Mouse (Mus musculus) hindlimb bud, embryonic 11.5 days (tissue): ENCODE measurements around the gene Gjb4.
A peak's percentile ranks its signal among the peaks of the same experiment; 100 is the strongest.

Experiments used
- DNase-seq: peaks from one replicate; pipeline ENCODE4 v3.0.0-alpha.2; 2012; ENCODE audit warnings: low read depth, low spot score; ENCODE audit errors: extremely low spot score

Gjb4 gene

DNA sequence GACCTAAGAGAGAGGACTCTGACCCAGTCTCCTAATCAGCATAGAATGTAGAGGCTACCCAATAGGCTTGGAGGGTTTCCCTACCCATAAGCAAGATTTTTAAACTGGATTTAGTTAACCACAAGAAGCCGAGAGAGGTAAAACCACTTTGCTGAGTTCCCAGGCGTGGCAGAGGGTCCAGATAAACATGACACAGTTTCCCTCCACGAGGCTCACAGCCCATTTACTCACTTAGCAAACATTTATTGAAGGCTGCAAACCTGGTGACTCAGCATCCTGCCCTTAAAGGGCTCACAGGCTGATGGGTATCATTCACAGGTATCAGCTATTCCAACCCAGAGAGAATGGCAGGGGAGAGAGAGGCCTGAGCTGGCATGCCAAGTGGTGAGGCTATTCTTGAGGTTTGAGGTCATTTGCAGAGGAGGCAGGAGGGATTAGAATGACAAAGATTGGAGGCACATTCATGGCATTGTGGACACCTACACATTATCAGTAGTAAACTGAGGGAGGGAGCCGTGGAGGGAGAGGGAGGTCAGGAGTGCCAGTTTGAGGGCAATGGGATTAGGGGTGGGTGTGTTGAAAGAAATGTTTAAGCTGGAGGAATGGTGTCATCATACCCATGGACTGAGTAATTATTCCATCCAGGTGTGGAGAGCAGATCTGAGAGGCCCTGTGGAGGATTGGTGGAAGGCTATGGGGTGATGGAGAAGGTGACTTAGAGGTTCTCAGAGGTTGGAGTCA, 4.2 kb downstream of the Gjb4 start:
- no peak for DNase-seq

DNA sequence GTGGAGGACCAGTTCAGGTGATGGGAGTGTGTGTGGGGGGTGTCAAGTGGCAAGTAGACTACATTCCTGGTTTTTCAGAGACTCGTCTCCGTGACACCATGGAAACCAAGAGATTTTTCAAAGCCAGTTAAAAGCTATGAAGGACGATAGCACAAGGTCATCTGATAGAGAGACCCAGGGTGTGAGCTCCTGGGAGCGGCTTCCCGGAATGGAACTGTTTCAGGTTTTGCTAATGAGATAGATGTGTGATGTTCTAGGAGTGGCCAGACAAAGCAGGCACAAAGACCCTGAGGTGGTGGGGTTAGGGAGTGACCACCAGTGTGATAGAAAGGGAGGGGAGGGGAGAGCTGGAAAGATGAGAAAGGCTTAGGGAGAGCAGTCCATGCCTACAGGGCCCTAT, 8.9 kb downstream of the Gjb4 start:
- no peak for DNase-seq

DNA sequence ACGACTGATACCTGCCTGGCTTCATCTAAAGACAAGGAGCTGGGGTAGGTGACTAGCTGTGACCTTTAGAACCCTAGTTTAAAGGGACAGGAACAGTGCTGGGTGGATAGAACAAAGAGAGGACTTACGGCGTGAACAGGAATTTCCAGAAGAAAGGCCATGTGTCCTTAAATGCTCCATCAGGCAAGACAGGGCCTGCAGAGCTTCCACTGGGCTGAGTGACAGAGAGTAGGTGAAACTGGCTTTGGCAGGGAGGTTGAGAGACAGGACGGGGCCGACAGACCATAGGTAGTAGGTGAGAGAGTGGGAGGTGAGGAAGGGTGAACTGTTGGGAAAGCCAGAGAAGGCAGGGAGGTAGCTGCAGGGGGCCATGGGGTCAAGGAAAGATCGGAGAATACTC, 12.5 kb downstream of the Gjb4 start:
- DNase-seq: no peak

DNA sequence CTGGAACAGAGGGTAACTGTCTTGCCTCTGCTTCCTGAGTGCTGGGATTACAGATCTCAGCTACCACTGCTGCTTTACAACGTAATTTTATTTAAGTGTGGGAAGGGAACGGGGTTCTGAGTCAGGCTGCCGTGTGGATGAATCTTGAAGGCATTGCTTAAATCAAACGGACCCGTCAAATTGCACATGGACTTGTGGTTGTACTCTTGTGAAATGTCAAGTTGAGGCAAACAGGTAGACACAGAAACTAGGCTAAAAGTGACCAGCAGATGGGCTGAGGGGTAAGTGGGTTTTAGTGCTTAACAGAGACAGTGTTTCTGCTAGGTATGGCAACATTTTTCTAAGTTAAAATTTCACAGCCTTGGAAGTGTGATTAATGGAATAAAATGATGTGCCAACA, 16.2 kb downstream of the Gjb4 start:
- no peak for DNase-seq

DNA sequence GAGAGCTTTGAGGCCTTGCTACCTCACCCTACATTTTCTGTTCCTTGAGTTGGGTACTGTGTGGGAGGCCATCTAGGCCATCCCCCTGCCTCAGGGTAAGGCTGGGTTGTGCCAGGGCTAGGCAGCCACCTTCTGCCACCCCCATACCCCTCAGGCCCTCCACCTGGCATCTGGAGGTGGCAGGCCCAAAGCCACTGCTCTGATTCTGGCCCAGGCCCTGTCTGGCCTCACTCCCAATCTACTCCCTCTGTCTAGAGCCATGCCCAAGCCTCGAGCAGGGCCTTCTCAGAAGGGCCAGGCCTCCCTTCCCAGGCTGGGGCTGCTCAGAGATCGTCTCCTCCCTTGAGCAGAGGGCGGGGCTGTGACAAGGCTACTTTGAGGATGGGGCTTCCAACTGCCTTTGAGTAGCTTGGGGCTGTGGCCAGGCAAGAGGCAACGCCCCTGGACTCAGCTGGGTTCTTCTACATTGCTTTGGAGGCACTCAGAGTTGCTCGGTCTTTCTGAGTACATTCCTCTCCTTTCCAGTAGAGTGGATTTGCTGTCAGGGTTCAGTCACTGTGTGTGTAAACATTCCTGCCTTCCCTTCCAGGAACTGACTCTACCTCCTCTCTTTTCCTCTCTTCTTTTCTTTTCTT, 18.9 kb downstream of the Gjb4 start:
- no peak for DNase-seq

DNA sequence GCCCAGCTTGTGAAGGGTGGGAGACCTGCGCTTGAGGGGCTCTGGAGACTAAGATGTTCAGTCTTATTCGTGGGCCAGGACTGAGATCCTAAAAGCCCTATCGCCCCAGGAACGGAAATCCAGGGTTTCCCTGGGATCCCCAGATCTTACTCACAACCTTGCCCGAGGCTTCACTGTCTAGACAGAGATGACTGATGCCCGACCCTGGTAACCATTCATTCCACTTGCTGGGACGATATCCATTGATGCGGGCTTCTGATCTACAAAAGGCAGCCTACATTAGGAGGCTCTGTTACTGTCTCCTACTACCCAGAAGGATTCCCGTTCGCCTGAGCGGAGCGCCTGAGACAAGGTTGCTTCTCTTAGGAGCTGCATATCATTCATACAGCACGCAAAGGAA, 22.7 kb downstream of the Gjb4 start:
- DNase-seq: no peak

DNA sequence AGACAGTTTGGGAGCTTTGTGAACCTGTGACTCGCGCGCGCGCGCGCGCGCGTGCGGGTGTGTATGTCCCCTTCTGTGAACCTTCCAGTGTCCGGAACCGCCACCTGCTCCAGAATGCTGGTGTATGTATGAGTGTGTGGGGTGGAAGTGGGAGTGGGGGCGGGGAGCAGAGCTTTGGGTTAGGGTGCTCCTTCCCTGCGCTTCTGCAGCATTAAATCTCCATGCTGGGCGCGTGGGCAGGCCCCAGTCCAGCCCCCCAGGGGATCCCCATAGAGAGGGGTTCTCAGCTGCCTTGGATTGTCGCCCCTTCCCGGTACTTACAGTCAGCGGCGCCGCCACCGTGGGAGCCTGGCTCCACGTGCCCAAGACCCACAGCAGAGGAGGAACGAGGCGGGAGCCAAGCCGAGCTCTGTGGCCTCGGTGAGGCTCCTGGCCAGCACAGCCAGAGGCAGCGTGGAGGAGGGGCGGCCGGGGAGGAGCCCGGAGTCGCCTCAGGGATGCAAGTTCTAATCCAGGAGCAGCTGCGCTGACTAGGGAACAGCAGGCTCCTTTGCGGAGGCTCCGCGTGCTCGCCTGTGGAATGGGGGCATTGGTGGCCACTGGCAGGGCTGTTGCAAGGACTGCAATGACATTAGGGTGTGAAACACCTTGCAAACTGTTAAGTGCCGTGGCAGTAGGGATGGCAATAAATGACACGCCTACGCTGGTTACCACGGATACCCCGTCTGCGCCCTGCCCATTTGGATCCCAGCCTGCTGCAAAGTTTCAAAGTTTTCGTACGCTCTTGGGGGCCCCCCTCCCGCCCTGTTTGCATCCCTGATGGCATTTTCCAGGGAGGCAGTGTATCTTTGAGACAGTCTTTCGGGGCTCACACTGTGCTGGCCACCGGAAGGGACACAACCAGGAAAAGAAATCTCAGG, 23.4 kb downstream of the Gjb4 start, which contains the start of gene Gjb3:
Gjb3 (minus strand) TSS at position 664 of the 920 bp plus-strand sequence.
- DNase-seq: no peak

DNA sequence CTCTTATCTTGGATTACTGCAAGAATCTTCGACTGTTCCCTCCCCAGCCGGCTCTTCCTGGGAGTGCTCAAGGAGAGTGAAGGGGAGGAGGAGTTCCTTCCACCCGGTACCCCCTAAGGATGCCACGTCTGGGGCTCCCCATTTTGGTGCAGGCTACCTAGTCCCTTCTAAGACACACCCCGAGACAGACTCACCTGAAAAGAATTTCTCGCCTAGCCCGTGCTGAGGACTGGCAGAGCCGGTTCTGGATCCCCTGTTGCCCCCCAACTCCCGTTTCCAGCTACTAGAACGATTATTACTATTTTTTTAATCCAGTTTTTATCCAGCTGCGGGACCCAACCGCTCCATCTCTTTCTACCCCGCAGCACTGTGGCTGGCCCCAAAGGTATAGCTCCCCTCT, 24.1 kb downstream of the Gjb4 start:
- DNase-seq: no peak

DNA sequence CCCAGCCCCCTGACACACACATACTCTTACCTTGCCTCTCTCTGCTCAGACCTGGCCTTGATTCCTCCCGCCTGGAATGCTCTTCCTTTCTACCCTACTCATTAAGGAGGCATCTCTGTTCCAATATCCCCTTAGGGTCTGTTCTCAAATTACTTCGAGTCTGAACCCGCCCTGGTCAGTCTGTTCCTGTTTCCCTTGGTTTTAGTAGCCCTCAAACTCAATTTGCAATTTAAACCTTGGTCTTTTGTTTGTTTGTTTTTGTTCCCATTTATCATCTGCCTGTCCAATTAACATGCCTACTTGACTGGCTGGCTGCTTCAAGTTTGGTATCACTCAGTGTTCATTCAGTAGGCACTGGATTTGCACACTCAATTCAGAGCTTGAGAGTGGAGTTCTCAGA, 24.8 kb downstream of the Gjb4 start:
- peak; percentile 14 for DNase-seq

DNA sequence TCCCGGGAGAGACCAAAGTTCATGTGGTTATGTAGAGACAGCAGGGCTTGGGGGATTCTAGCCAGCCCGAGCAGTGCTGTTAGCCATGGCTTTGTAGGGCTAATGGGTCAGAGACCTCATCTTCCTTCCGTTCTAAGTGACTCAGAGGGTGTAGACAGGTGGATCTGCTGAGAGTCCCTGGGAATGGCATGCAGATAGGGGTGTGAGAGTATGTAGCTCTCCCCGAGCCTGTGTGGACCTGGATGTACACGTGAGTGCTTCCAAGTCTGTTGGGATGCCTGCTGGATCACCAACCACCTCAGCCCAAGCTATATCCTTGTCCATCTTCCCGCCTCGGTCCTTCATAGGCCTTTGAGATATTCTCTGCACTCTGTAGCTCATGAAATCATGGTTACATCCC, 25.5 kb downstream of the Gjb4 start:
- no peak for DNase-seq

DNA sequence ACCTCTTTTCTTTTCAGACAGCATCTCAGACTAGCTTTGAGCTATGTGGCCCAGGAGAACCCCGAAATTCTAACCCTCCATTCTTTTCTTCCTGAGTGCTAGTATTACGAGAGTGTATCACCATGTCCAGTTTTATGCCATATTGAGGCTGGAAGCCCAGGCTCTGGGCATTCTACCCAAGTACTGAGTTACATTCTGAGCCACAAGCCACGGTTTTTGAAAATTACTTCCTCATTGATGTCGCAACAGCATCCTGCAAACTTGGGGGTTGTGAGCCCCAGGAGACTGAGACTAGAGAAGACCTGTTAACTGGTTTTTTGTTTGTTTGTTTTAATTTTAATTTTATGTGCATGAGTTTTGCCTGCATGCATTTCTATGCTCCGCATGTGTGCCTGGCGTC, 26.1 kb downstream of the Gjb4 start:
- no peak for DNase-seq

DNA sequence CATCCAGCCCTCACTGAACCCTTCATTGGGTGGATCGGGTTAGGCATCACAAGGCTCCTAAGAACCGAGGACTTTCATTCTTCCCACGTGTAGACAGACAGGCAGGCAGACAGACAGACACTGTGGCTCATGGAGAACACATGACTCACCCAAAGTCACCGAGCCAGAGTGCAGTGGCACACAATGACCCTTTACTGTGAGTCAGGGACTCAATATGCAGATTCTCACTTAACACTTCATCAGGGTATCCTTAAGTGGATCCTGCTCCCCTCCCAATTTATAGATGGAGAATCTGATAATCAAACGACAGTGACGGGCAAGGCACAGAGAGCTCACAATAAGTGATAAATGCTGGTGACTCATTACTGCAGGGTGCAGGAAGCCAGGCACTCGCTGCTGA, 26.6 kb downstream of the Gjb4 start:
- DNase-seq: no peak

DNA sequence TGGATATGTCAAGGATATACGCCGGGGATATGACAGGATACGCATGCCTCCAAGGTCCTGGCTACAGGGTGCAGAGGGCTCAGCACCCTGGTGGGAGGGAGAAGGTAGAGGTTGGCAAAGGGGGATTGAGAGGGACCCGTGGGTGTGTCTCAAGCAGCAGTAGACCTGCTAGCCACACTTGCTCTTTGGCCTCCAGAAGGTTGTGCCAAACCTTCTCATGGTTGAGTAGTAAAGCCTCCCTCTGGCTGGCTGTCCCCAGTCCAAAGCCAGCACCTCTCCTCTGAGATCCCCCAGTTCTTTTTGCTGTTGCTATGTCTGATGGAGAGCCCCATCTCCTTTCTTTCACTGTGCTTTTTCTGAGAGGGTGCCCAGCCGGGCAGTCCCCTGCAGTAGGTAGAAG, 28.6 kb downstream of the Gjb4 start:
- no peak for DNase-seq

DNA sequence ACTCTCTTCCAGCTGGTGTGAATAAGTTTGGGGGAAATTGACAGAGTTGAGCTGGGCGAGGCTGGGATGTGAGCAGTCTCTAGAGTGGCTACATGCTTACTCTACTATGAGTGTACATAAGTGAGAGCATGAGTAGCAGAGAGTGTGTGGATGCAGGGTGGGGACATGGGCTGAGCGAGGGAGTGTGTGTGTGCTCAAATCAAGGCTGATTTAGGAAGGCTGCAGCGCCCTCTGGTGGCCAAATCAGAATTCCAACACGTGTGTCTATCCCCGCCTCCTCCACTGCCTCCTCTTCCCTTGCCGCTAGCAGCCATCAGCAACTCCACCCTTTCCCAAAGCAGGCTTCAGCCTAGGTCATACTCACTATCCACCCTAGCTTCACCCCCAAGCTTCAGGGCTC, 29.1 kb downstream of the Gjb4 start:
- DNase-seq: peak; percentile 52

DNA sequence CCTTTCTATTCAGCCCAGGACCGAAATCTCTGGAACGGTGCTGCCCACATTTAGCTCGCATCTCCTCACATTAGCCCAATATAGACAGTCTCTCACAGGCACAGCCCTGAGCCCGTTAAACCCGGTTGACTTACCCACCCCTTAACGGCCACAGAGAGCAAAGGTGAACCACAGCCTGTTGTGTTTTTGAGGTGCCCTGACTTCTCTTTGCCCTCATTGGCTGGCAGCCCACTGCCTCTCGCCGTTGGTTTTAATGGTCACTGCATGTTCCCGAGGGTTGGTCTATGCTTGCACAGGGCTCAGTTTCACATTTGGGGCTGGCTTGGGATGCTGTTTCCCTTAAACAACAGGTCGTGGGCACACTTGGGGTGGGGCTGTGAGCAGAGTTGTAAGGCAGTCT, 29.6 kb downstream of the Gjb4 start:
- no peak for DNase-seq

DNA sequence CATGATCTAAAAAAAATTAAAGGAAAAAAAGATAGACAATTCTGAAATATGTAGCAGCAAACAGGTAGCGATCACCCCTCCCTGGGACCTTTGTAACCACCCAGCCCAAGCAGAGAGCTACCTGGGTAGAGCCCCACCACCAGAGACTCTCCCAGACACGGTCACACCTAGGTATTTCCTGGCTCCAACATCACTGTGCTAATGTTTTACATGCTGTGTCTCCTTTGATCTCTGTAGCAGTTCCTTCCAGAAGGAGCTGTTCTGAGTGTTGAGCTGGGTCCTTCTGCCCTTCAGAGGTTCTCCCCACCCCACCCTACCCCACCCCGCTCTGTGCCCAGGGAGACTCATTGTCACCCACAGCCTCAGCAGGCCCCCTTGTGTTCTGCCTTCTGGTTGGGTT, 30.2 kb downstream of the Gjb4 start:
- no peak for DNase-seq

DNA sequence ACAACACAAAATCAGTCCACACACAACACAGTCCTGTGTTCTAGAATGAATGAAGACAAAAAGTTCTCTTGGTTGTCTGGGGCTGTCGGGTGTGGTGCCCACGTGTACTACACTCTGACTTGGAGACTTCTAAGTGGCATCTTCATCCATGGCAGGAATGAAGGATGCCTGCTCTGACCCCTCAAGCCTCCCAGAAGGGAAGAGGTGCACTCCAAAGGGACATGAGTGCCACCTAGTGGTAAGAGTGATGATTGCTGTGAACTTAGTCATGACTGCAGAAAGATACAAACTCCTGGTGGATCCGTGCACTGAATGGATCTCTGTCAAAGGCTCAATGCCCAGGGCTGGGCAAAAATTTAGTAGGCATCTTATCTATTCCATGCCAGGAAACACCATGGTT, 34.3 kb downstream of the Gjb4 start:
- peak; percentile 72 for DNase-seq

DNA sequence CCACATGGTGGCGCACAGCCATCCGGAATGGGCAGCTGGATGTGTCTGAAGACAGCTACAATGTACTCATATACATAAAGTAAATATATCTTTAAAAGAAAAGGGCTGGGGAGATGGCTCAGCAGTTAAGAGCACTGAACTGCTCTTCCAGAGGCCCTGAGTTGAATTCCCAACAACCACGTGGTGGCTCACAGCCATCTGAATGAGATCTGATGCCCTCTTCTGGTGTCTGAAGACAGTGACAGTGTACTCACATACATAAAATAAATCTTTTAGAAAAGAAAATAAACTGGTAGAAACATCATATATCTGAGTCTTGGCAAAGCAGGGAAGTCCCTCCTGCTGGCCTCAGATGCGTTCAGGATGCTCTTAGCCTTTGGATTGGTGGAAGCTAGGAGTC, 36.7 kb downstream of the Gjb4 start:
- DNase-seq: no peak

DNA sequence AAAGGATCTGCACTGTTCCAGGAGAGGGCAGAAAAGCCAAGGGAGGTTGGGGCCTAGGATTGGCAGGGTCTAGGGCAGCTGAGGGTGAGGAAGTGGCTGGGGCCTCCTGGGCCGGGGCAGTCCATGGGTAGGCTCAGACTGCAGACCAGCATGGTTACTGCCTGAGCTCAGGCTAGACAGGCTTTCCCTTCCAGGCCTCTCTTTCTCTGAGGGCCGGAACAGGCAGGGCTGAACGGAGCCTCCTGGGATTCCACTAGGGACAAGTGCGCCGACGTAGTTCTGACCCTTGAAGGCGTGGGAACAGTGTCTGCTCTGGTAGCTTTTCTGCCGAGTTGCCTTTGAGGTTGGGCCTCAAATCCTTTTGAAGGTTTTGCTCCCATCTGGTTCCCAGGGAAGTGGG, 38.1 kb downstream of the Gjb4 start:
- DNase-seq: no peak

DNA sequence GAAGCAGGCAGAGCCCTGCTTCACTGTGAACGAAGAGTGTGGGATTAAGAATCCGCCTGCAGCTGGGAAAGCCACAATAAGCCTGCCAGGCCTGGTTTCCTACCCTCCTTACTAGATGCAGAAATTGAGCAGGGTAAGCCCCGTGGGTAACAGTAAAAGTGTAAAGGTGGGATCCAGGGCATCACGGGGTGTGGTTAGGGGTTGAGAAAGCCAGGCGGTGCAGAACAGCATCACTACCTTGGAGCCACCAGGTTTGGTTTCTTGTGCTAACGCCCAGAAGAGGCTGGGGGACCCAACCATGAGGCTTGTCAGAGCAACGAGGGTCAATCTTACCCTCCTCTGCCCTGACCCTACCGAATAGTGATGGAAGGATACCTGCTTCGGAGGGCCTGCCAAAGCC, 39.3 kb downstream of the Gjb4 start:
- no peak for DNase-seq

DNA sequence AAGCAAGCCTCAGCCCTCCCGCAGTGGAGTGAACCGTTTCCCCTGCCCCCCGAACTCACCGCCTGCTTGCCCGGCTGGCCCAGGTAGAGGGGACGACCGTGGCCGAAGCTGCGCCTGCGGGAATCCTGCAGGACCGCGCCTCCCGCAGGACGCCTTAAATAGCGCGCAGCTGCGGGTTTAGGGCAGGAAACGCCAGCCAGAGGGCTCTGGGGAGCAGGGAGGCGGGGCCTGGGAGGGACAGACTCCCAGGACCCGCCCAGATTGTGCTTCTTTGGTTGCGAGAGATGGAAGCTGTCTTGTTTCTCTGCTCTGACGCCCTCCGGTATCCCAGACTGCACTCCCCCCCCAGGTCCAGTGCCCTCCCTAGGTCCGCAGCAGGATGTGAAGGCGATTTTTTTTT, 40.0 kb downstream of the Gjb4 start, which contains the start of gene Gja4:
Gja4 (minus strand) TSS at position 179 of the 400 bp plus-strand sequence.
- no peak for DNase-seq

DNA sequence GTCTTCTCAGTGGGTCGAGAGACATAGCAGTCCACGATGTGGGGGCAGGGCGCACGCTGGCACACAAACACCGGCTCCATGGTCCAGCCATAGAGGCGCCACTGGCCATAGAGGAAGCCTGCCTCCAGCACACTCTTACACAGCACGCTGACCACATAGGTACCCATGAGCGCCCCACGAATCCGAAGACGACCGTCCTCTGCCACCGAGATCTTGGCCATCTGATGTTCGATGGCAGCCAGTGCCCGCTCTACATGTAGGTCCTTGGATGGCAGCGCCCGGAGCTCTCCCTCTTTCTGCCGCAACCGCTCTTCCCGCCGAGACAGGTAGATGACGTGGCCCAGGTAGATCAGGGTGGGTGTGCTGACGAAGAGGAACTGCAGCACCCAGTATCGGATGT, 41.5 kb downstream of the Gjb4 start:
- DNase-seq: no peak
